Mouse (Mus musculus) cerebellum, adult 11-12 months (tissue): ENCODE results near the gene 4930453N24Rik.

Source experiments
- DNase-seq: peaks from one replicate; pipeline ENCODE4 v3.0.0; 2022

The 4930453N24Rik gene

DNA sequence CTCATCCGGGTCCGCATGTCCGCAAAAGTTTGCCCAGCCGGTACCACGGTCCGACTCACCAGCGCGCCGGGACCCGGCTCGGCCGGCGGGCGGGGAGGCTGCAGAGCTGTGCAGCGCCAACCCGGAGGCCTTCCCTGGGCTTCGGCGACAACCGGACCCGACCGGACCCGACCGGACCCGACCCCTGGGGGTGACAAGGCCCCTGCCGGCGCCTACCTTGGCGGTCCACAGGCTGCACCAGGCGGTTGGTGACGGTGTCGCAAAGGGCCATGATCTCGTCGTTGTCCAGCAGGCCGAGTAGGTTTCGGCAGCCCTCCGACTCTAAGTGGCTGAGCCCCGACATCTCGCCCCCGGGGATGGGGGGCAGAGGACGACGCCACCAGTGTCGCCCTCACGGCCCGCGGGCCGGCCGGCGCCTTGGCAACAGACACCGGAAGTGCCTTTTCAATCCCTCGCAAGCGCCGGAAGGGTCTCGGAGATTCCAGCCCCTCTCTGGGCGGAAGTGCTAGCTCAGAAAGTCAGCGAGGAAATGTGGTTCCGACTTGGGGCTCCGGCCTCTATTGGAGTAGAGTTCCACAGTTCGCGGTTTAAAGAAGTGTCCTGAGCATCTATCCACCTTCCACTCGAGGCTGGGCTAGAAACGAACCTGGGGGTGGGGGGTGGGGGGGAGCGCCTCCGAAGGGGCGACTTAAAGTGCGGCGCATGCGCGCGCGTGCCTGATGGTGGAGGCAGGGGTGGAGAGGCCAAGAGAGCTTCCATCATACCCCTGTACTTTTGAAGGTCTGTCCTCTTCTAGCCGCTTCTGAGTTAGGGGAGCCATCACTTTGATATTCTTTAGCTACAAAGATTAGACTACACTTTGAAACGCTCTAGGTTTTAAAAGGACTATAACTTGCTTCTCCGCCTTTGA is at the start of gene 4930453N24Rik:
Gene 4930453N24Rik, minus strand, starts transcription at position 641 of the 910 bp plus-strand sequence.
- peak; percentile 87 for DNase-seq

DNA sequence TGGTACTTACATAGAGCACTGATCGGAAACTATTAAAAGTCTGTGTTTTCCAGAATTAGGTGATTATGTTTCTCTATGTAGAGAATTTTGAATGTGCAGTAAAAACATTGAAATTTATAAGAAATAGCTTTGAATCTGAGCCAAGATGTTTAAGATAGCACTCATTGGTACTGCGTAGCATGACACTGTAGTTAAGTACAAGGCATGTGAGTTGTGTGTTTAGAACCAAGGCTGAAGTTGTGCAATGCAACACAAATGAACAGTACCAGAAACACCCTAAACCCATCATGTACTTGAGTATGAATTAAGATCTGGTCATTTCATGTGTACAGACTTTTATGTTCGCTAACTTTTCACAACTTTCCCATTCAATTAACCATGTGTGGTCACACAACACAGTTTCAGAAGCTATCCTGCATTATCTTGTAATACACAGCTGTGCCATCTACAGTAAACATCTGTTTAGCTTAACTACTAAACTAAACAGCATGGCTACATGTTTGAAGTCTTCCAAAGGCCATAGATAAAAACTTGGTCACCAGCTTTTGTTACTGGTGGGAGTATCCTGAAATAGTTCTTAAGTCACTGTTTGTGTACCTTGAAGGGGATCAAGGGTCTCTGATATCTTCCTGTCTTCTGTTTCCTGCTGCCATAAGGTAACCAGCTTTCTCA is 46.3 kb upstream of the 4930453N24Rik start:
- no peak for DNase-seq

DNA sequence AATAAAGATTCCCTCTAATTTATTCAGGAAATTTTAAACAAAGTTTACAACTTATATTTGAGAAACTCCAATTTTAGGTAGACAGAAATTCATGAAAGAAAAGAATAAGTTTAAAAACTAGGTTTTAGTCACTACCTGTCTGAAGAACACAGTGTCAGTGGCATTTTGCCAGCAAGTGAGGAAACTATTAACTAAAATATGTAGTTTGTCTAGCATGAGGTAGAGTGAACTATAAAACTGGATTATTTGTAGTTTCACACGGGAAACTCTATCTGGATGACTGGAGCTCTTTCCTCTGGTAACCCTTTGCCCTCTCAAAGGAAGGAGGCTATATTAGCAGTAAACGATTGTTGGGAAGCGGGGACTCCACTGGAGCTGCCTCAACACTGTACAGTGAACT is 32.1 kb upstream of the 4930453N24Rik start:
- no peak for DNase-seq

DNA sequence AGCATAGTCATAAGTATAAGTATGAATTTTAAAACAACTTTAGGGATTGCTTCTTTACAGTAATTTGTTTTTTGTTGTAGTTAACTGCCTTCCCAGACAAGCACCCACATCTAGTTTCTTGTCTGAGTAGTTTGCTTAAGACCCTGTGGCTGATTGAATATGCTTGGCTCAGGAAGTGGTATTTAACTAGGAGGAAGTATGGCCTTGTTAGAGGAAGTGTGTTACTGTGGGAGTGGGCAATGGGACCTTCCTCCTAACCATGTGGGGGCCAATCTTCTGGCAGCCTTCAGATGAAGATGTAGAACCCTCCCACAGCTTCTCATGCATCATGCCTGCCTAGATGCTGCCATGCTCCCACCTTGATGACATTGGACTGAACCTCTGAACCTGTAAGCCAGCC is 30.7 kb upstream of the 4930453N24Rik start:
- no peak for DNase-seq

DNA sequence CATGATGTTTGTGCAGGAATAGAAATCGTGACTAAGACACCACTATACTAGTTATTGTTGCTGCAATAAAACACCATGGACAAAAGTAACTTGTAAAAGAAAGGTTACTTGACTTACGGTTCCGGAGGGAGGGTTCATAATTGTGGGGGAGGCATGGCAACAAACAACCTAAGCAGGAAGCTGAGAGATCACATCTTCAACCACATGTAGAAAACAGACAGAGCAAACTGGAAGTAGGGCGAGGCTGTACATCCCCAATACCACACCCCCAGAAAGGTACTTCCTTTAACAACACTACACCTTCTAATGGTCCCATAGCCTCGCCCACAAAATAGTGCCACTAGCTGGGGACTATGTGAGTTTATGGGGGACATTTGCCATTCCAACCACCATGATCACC is 29.4 kb upstream of the 4930453N24Rik start:
- DNase-seq, result no peak

DNA sequence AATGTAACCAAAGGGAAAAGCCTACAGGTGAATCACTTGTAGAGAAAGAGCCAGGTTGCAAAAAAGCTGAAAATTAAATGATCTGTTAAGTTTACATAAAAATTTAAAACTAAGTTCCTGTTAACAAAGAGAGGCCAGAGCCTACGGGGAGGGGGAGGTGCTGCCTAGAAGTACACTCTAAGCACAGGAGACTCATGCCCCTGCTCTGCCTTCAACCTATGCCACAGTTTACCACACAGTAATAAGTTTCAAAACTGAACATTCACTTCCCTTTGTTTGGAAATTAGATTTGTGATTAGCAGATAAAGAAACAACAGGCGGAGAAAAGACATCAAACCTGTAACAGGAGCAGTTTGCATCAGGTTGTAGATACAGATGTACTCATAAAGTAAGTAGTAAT is 23.8 kb upstream of the 4930453N24Rik start:
- DNase-seq, result no peak

DNA sequence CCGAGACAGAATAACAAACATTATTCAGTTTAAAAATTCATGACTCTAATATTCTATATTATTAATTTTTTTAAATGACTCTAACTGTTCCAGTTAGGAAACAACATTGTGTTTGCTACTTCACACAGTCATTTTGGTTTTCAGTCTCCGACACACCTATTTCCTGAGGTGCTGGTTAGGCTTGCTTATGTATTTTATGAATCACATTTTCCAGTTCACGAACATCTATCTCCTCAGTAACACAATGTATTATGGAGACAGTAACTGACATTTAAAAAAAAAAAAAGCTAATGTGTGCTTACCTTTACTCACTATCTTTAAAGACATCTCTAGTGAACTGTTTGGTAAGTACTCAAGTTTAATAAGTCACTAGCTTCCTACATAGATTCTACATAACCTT is 18.7 kb upstream of the 4930453N24Rik start:
- DNase-seq, result no peak

DNA sequence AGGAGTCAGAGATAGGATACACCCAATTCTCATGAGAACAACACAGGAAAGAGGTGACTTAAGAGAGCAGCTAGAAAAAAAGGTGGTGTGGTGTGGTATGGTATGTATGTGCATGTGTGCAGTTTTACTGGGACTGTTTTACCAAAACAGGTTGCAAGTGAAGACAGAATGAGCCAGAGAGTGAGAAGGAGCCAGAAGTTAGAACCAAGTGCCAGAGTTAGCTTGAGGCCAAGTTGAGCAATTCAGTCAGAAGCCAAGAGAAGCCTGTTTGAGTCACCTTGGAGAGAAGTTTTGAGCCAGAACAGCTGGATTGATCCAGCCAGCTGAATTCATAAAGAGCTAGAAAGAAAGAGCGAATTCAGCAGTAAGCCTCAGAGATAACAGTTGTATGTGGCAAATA is 4.6 kb upstream of the 4930453N24Rik start:
- DNase-seq, result no peak

DNA sequence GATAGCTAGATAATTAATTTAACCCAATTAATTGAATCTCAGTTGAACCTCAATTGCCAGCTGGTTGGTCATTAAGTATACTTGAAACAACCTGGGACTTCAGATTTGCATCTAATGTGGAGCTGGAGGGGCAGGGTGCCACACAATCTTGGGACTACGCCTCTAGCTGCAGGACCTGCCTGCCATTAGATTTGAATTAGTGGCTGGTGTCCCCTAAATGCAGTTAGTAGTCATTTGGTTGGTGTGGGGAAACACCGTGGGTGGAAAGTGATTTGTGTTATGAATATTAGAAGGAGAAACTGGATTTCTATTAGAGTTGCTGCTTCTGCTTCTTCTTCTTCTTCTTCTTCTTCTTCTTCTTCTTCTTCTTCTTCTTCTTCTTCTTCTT is 464 bp upstream of the 4930453N24Rik start:
- DNase-seq, result peak; percentile 22

DNA sequence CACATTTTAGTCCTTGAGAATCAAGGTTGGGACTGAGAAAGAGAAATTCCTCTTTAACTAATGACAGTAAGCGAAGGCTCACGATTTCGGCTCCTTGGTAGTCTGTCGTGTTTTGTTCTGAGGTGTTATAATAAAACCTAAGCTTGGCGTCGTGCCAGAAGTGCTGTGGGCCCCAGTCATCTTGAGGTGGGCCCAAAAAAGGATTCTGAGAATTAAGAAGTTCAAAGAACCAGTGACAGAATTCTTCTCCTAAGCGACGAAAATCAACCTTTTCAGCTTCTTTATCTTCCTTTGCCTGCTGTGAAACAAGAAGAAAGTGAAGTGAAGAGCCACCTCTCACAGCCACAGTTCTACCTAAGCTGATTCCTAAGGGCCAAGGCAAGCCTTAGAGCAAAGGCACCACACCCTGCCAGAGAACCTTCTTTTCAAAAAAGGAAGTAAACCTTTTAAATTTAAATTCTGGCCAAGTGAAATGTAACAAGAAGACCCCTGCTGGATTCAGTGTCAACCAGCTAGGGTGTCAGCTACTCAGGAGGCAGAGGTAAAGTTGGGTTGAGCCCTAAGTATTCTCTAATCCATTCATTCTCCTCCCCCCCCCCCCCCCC is 4.2 kb downstream of the 4930453N24Rik start:
- no peak for DNase-seq

DNA sequence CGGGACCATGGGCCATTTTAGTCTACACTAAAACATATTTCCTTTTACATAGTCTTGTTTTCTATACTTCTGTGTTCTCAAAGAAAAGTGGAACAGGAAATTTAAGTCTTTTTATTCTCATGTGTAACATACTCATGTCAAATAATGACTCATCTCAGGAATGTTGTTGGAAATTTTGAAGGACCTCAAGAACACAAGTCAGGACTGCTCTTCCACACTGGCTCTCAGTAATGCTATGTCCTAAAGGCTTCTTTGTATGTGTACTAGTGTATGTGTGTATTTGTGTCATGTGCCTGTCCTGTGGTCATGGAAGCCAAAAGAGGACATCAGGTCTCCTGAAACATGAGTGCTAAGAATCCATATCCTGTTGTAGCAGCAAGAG is 11.7 kb downstream of the 4930453N24Rik start:
- DNase-seq, result no peak

DNA sequence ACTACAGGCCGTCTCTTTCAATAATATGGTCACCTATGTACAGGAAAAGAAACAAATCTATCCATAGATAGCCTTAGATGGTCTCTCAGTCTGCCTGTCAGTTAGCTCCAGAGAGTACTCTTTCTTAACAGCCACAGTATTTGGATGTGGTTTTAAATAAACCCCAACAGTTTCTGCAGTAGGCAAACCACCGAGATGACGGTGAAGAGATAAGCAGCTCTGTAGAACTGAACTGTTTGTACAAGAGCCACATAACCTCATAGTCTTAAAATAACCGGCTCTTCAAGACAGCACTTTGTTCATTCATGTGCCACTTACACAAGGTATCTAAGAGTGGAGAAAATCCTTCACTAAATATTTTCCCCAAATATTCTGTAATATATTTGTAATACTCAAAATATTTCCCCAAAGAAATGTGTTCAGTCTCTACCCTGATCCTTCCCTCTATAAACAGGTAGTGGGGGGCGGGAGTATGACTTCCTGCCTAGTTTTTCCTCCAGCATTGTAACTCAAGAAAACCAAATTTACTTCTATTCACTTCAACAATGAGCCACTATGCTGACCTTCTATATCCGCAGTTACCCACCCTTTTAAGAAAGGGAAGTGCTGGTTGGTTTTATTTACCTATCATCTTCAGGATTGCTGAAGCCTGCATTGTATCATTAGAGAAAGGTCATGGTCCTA is 12.3 kb downstream of the 4930453N24Rik start:
- no peak for DNase-seq

DNA sequence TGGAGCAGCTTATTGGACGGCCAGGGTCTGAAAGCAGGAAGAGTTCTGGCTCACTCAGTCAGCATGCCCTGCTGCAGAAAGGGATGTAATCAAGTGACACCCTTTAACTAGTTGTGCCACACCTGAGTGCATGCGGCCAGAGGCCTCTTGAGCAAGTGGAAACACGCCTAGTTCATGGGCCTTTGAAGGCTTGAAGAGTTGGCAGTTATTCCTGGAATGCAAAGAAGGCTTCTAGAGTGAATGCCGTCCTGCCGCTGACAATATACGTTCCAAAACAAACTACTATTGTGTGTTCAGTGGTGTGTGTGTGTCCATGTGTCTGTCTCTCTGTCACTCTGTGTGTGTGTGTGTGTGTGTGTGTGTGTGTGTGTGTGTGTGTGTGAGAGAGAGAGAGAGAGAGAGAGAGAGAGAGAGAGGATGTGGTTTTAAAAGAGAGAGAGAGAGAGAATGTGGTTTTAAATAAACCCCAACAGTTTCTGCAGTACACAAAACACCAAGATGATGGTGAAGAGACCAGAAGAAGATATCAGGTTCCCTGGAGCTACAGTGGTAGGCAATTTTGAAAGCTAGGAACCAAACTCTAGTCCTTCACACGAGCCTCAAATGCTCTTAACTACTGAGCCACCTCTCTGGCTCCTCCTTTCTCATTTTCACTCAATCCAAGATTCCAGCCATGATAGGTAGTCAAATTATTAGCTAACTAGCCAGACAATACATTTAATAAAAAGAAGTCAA is 13.1 kb downstream of the 4930453N24Rik start:
- no peak for DNase-seq

DNA sequence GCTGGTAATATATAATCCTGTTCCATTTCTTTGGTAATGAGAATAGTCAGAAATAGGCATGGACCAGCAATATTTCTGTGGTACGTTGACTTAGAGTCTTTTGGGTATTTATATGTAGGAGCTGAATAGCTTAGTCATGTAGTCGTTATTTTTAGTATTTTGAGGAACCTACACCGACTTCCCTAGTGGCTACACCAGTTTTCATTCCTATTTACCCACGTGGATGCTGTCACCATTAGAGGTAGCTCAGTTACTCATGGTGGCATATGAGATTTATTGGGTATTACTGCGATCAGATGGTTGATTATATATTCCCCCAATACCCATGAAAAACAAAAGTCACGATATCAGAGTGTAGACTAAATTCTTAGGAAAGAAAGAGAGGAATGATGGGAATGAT is 14.6 kb downstream of the 4930453N24Rik start:
- no peak for DNase-seq

DNA sequence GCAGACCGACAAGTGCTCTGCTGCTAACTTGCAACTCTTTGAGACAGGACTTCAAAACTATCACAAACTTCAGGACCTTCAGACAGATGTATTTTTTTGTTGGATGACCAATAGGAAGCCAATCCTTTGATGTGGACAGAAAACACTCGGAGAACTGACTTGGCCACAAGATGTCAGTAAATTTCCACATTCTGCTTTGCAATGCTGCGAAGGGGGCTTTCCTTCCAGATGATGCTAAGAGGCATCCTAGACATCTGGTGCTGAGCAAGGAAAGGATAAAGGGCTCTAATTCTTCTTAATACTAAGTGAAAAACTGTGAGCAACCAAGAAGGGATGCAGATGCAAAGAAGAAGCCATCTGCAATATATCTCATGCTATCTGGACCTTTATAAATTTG is 16.2 kb downstream of the 4930453N24Rik start:
- DNase-seq, result no peak

DNA sequence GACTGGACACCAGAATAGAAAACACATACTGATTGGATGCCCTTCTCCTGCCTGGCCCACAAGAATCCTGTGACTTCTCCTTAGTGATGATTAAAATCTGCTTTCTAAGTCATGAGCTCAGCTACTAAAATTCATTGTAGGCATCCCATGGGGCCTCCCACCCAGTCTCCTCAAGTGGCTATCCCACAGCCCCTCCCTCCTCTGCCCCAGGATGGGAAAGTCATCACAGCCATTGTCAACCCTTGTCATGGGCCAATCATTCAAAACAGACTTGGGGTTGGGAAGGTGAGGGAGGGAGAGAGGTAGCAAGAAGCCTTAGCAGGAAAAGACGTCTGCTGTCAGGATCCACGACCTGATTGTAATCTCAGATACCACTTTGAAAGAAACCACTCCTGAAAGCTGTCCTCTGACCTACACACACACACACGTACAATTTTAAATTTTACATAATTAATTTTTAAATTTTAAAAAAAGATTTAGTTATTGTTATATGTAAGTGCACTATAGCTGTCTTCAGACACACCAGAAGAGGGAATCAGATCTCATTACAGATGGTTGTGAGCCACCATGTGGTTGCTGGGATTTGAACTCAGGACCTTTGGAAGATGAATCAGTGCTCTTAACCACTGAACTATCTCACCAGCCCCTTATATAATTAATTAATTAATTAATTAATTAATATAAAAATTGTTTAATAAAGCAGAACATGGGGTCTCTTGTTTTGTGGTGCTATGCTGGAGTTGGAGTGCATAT is 16.8 kb downstream of the 4930453N24Rik start:
- DNase-seq, result no peak

DNA sequence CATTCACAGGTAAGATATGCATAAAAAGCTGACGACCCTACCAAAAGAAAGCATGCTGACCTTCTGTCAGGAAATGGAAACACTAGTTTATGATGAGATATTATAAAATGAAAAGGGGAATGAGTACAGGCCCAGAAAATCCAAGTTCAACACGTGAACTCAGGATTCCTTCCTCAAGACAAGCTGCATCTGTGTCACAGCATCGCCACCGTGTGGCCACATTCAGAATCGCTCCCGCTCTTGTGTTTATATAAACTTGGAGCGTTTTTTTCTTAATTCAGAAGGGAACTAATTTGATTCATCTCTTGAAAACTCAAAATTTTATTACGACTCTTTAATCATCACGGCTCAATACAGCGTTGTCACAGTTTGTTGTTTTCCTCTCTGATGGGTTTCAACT is 22.7 kb downstream of the 4930453N24Rik start:
- peak; percentile 49 for DNase-seq

DNA sequence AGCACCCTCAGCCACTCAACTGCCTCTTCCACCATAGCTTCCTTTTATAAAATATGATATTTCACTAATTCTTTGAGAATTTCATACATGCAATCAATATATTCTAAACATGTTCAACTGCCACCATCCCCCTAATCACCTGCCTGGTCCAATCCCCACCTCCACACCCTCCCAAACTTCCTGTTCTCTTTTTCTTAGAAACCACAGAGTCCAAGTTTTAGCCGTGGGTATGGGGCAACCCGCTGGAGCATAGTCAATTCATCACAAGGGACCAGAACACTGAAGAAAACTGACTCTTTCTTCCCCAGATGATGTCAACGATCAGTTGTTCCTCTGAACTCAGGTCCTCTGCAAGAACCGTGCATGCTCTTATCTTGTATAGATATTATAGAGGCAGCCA is 25.9 kb downstream of the 4930453N24Rik start:
- no peak for DNase-seq

DNA sequence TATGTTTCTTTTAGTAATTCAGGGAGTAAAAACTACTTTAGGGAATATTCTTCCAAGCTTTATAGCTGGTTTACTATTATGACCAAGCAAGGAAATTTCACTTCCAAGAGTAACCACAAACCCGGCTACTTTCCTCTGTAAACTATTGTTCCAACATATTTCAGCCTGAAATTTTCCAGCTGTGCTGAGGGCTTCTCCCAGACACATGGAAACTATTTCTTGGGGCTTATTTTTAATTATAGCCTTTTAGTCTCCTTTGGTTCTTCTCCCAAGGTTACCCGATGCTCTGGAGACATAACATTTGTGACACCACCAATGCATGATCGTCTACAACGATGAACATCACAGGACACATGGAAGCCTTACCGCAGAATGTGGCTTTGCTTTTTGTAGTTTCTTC is 33.7 kb downstream of the 4930453N24Rik start:
- DNase-seq, result no peak

DNA sequence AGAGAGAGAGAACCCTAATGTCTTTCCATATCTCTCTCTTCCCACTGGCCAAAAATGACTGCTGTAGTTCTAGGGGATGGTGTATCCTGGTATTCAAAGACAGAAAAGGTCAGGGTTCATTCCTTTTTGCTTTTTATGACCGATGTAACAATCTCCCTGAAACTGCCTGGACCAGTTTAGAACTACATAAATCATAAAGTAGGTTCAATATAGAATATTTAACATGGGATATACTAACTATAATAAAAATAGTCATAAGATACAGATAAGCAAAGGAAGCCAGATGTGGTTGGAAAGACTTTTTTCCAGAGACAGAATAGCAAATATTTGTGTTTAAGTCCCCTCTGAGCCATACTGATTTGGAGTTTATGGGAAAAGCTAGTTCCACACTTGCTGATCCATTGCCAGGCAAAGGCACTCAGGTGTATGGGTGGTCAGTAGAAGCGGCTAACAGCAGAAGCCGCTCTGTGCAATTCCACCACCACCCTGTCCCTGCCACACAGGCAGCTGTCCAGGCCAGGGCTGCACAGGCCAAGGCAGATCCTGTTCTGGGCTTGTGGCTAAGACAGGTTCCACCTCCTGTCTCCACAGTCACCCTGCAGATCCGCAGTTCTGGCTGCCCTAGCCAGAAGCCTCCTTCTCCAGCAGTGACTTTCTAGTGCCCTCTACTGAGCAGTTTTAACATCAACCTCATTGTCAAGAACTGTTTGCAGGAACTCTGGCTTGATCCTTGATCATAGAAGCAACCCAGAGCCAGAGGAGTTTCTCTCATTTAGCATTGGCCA is 47.5 kb downstream of the 4930453N24Rik start:
- peak; percentile 91 for DNase-seq

DNA sequence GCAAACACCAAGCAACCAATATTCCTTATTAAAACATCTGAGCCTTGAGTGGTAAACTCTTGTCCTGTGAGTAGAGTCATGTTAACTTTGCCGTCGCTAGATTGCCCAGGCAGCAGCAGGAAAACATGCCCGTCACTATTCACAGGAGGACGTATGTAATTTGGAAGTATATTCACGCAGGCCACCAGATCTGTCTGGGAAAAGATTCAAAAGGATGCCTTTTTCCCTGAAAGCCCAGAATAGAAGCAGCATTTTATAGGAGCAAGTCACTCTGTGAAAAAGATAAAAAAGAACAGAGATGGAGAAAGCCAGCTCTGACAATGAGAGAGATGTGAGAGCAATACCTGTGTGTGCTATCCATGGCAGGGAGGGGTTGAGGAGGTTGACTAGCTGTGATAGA is 49.4 kb downstream of the 4930453N24Rik start:
- no peak for DNase-seq
